Mouse (Mus musculus) E14TG2a.4 (cell line): ENCODE measurements at regions not wholly inside any gene's neighbourhood (a gene's known extent, or its start where the extent isn't known, plus 50 kb on each side); places are given as distances from the start of the nearest gene placed in this dataset.

Experiments used
- CTCF ChIP-seq: conservative IDR thresholded peaks from 2 replicates; pipeline ENCODE4 v1.5.1; 2014; ENCODE audit warnings: low read length
- NANOG ChIP-seq: IDR thresholded peaks from 2 replicates; pipeline ENCODE4 v1.6.1; 2014; ENCODE audit warnings: borderline replicate concordance, low read length, mixed read lengths
- POU5F1 ChIP-seq: IDR thresholded peaks from 2 replicates; pipeline ENCODE4 v1.6.1; 2014; ENCODE audit warnings: low read length, borderline replicate concordance

- TF ChIP-seq CTCF (peak; percentile 36; the same call in 1 of the 2 replicates), NANOG (no peak), POU5F1 (no peak)
These were observed 132.6 kb upstream of the Olfr1324 start for GRCm38 (mm10) chrX:50560915-50561314.
